ENCODE assay signal across 1 mouse cellular context in genomic region chr5:140726062-140726839, GRCm38 (mm10).
TF ChIP-seq lines count a peak whose summit lies in the region.

No protein-coding gene starts in this region.

TF ChIP-seq in MEL, 35 proteins besides CTCF, POLR2A, EP300 and RAD21 (continued from another document):
- TF ChIP-seq MAZ (IDR thresholded peaks at IDR 0.05; ENCODE audit: low read depth, low read length) (no peak; the same call in 1 of the 2 replicates), MEF2A (IDR thresholded peaks at IDR 0.05; ENCODE audit: extremely low read depth, insufficient replicate concordance, low read depth, low read length, poor library complexity, severe bottlenecking) (no peak), SIN3A (IDR thresholded peaks at IDR 0.05; ENCODE audit: low read length) (peak; percentile 29; the same call in 1 of the 2 replicates), NRF1 (IDR thresholded peaks at IDR 0.05; ENCODE audit: insufficient read depth, low read depth, low read length, poor library complexity, severe bottlenecking) (no peak), ELF1 (IDR thresholded peaks at IDR 0.05; ENCODE audit: low read depth, low read length) (peak; percentile 54; the same call in 1 of the 2 replicates), HCFC1 (IDR thresholded peaks at IDR 0.05; ENCODE audit: low read depth, low read length) (0 out of 2 replicates have a peak, but pooled peaks have one; percentile 32), NELFE (IDR thresholded peaks at IDR 0.05; ENCODE audit: low read depth, low read length) (no peak), JUND (IDR thresholded peaks at IDR 0.05; ENCODE audit: low read depth, low read length) (no peak)
